ENCODE assay signal across 21 mouse cellular contexts in the genomic region with DNA sequence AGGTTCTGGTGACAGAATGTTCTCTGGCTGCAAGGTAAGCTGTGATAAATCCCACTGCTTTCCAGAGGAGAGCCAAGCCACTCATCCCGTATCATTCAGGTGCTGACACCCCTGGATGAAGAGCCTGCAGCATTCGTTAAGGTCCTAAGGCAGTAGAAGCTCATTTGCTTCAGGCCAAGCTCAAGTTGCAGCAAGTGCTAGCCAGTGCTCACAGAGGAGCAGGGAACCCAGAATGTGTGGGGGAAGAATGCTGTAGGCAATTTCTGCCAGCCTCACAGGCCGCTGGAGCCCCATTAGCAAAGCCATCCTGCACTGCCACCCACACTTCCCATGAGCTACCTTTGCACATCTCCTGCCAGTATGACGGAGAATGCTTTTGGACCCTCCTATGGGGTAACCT.
DNase-seq lines count a peak whose midpoint lies in the region; ATAC-seq lines count a peak whose summit lies in the region.
"Had no signal": no experiment of that assay in that cellular context is flagged by ENCODE, and none has a peak within 500 bp of the region (broad histone marks: within the 10 kb centered on the region; RNA-seq: fewer than 3 reads in every experiment).

No protein-coding gene starts in this region.

- H3K4me3 ChIP-seq in forebrain, embryonic 15.5 days = no peak overlapping the region
- H3K4me3 ChIP-seq in forebrain, embryonic 11.5 days (ENCODE audit: low read depth, low read length) = no peak overlapping the region
- H3K4me3 ChIP-seq in midbrain, embryonic 16.5 days (ENCODE audit: low read depth, low read length) = no peak overlapping the region
- H3K4me3 ChIP-seq: heart, embryonic 10.5 days; liver, embryonic 12.5 days had no signal

- H3K9ac ChIP-seq in forebrain, embryonic 15.5 days (replicated peaks) = no peak overlapping the region
- no peak overlapping the region for H3K9ac ChIP-seq in forebrain, embryonic 11.5 days (ENCODE audit: low read length)
- H3K9ac ChIP-seq in midbrain, embryonic 16.5 days (ENCODE audit: low read depth, low read length) = no peak overlapping the region
- H3K9ac ChIP-seq: liver, embryonic 12.5 days; lung, embryonic 14.5 days had no signal

- H3K9me3 ChIP-seq in forebrain, embryonic 15.5 days = no peaks in the 10 kb centered on the region
- H3K9me3 ChIP-seq in forebrain, embryonic 11.5 days (ENCODE audit: control insufficient read depth, low read length) = peaks cover 1% of the 10 kb centered on the region; the same call in 1 of the 2 replicates
- H3K9me3 ChIP-seq in midbrain, embryonic 16.5 days (replicated peaks; ENCODE audit: control insufficient read depth, low read length, poor library complexity, severe bottlenecking) = no peaks in the 10 kb centered on the region
- H3K9me3 ChIP-seq: heart, embryonic 10.5 days; liver, embryonic 12.5 days had no signal

- no peak for DNase-seq in forebrain, embryonic 11.5 days (ENCODE audit: low spot score)
- peak; percentile 60 for DNase-seq in layer of hippocampus, adult 9-11 months
- no peak for DNase-seq in layer of hippocampus, postnatal 10 days (ENCODE audit: low spot score in 2 of 2)
- peak; percentile 76 for DNase-seq in brain, adult 2 months (ENCODE audit: low read depth, low spot score)
- DNase-seq in cerebellum, adult 9-11 months = no peak
- DNase-seq: adrenal gland, adult 2 months; cerebellum, adult 11 months; cerebellum, postnatal 25 days; gastrocnemius, postnatal 36 days; heart, postnatal 10 days; kidney, adult 11 months; lung, embryonic 14.5 days; thymus, postnatal 36 days had no signal

- H3K36me3 ChIP-seq in forebrain, embryonic 15.5 days = peaks cover 10% of the 10 kb centered on the region
- H3K36me3 ChIP-seq in forebrain, embryonic 11.5 days (ENCODE audit: control insufficient read depth, insufficient read depth, low read length) = peaks cover 10% of the 10 kb centered on the region
- H3K36me3 ChIP-seq in midbrain, embryonic 16.5 days (ENCODE audit: control insufficient read depth, insufficient read depth, low read length) = peaks cover 26% of the 10 kb centered on the region
- H3K36me3 ChIP-seq: heart, embryonic 10.5 days; liver, embryonic 12.5 days had no signal

- H3K27ac ChIP-seq in forebrain, embryonic 15.5 days (replicated peaks) = 0 out of 2 replicates have a peak overlapping the region, but pooled peaks have one; percentile 8
- no peak overlapping the region for H3K27ac ChIP-seq in forebrain, embryonic 11.5 days (ENCODE audit: low read depth, low read length)
- peak overlapping the region; percentile 65 for H3K27ac ChIP-seq in midbrain, embryonic 16.5 days (ENCODE audit: low read length)
- H3K27ac ChIP-seq: heart, embryonic 10.5 days; kidney, postnatal 0 days; liver, embryonic 12.5 days; macrophage had no signal

- no peaks in the 10 kb centered on the region for H3K27me3 ChIP-seq in forebrain, embryonic 15.5 days
- no peaks in the 10 kb centered on the region for H3K27me3 ChIP-seq in forebrain, embryonic 11.5 days (ENCODE audit: control insufficient read depth, insufficient read depth, low read length)
- H3K27me3 ChIP-seq in midbrain, embryonic 16.5 days (ENCODE audit: control insufficient read depth, insufficient read depth, low read depth, low read length) = no peaks in the 10 kb centered on the region
- H3K27me3 ChIP-seq: CH12.LX had no signal

- ATAC-seq in forebrain, embryonic 15.5 days (replicated peaks) = no peak
- no peak for ATAC-seq in forebrain, embryonic 11.5 days (replicated peaks; ENCODE audit: low FRiP score)
- ATAC-seq in midbrain, embryonic 16.5 days = no peak
- ATAC-seq: hindbrain, embryonic 16.5 days; liver, embryonic 12.5 days had no signal

- H3K4me2 ChIP-seq in forebrain, embryonic 15.5 days (replicated peaks) = no peak overlapping the region
- H3K4me2 ChIP-seq in forebrain, embryonic 11.5 days (ENCODE audit: low read depth, low read length, severe bottlenecking) = no peak overlapping the region
- no peak overlapping the region for H3K4me2 ChIP-seq in midbrain, embryonic 16.5 days (ENCODE audit: low read length)
- H3K4me2 ChIP-seq: liver, embryonic 12.5 days; lung, embryonic 14.5 days had no signal

- 80% methylated on average over 4 of the region's 4 CpGs for WGBS in forebrain, embryonic 15.5 days
- 83% methylated on average over 4 of the region's 4 CpGs for WGBS in forebrain, embryonic 11.5 days
- 70% methylated on average over 4 of the region's 4 CpGs for WGBS in midbrain, embryonic 16.5 days

- H3K4me1 ChIP-seq in forebrain, embryonic 15.5 days = peaks cover 19% of the 10 kb centered on the region
- H3K4me1 ChIP-seq in forebrain, embryonic 11.5 days (replicated peaks; ENCODE audit: control insufficient read depth, insufficient read depth, low read length) = peaks cover 12% of the 10 kb centered on the region
- H3K4me1 ChIP-seq in midbrain, embryonic 16.5 days (ENCODE audit: control insufficient read depth, insufficient read depth, low read length) = peaks cover 37% of the 10 kb centered on the region
- H3K4me1 ChIP-seq: liver, embryonic 12.5 days had no signal

Comparison
In these comparisons a context has a peak if more than half of its experiments do, and no peak if none do; other contexts are left out.
1. DNase-seq: peak in layer of hippocampus, adult 9-11 months (single experiment) and brain, adult 2 months (single experiment); none in forebrain, embryonic 11.5 days (single experiment), layer of hippocampus, postnatal 10 days (0 of 2) and cerebellum, adult 9-11 months (single experiment).